Mouse (Mus musculus): ENCODE results near the gene Acaa1b. TPM values are rescaled to one million over a fixed set of nuclear protein-coding genes. Genes with fewer than 3 reads are reported as not detected.

Gene Acaa1b
- polyA plus RNA-seq, 1 experiment from 2014 or later = 13.5 TPM

DNA sequence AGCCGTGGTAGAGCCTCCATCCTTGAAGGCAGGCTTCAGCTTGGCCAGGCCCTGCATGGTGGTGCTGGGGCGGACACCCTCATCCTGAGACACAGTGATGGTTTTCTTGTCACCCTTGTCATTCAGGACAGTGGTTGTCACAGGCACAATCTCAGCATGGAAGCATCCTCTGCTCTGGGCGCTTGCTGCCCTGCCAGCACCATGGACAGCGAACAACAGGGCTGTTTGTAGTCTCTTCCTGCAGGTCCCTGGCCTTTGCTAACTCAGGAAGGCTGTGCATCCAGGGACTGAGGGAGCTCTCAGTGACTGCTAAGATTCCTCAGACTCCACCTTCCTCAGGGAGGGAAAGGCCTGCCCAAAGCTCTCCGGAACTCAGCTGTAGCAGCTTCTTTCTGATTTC lies 7.3 kb downstream of the Acaa1b start:
- H3K9me3 ChIP-seq (ENCODE audit: control insufficient read depth, low read length) = no peaks in the 10 kb centered on the region
- WGBS = 20% methylated on average over 5 of the region's 5 CpGs
- ATAC-seq (ENCODE audit: low FRiP score, low TSS enrichment) = no peak
- no peak overlapping the region for H3K9ac ChIP-seq (ENCODE audit: low read depth, low read length)
- no peak overlapping the region for H3K27ac ChIP-seq (ENCODE audit: low read depth, low read length)
- no peak overlapping the region for H3K4me3 ChIP-seq (ENCODE audit: low read length)
- H3K27me3 ChIP-seq (ENCODE audit: control insufficient read depth, insufficient read depth, low read length) = no peaks in the 10 kb centered on the region
- H3K4me2 ChIP-seq (replicated peaks; ENCODE audit: low read depth, low read length) = no peak overlapping the region
- H3K36me3 ChIP-seq (ENCODE audit: control insufficient read depth, insufficient read depth, low read length) = no peaks in the 10 kb centered on the region
- H3K4me1 ChIP-seq (ENCODE audit: control insufficient read depth, insufficient read depth, low read length) = no peaks in the 10 kb centered on the region

- Histone ChIP-seq H3K4me1 (ENCODE audit: control insufficient read depth, insufficient read depth, low read length) (no peaks in the 10 kb centered on the region), H3K27me3 (ENCODE audit: control insufficient read depth, insufficient read depth, low read length) (no peaks in the 10 kb centered on the region), H3K27ac (ENCODE audit: low read depth, low read length) (no peak overlapping the region), H3K9me3 (ENCODE audit: control insufficient read depth, low read length) (no peaks in the 10 kb centered on the region), H3K4me2 (replicated peaks; ENCODE audit: low read depth, low read length) (no peak overlapping the region), H3K4me3 (ENCODE audit: low read length) (no peak overlapping the region), H3K36me3 (ENCODE audit: control insufficient read depth, insufficient read depth, low read length) (no peaks in the 10 kb centered on the region), H3K9ac (ENCODE audit: low read depth, low read length) (no peak overlapping the region)
- no peak for ATAC-seq (ENCODE audit: low FRiP score, low TSS enrichment)
- 76% methylated on average over 13 of the region's 13 CpGs for WGBS
These were observed 10.7 kb downstream of the Acaa1b start for GRCm38 (mm10) chr9:119146098-119146770.

- H3K9me3 ChIP-seq (ENCODE audit: control insufficient read depth, low read length) = no peaks in the 10 kb centered on the region
- 65% methylated on average over 6 of the region's 6 CpGs for WGBS
- H3K4me2 ChIP-seq (replicated peaks; ENCODE audit: low read depth, low read length) = no peak overlapping the region
- H3K27ac ChIP-seq (ENCODE audit: low read depth, low read length) = no peak overlapping the region
- no peaks in the 10 kb centered on the region for H3K36me3 ChIP-seq (ENCODE audit: control insufficient read depth, insufficient read depth, low read length)
- ATAC-seq (ENCODE audit: low FRiP score, low TSS enrichment) = no peak
- no peak overlapping the region for H3K4me3 ChIP-seq (ENCODE audit: low read length)
- H3K27me3 ChIP-seq (ENCODE audit: control insufficient read depth, insufficient read depth, low read length) = no peaks in the 10 kb centered on the region
- H3K4me1 ChIP-seq (ENCODE audit: control insufficient read depth, insufficient read depth, low read length) = no peaks in the 10 kb centered on the region
- H3K9ac ChIP-seq (ENCODE audit: low read depth, low read length) = no peak overlapping the region
These were observed 11.3 kb downstream of the Acaa1b start for GRCm38 (mm10) chr9:119145638-119146037.

DNA sequence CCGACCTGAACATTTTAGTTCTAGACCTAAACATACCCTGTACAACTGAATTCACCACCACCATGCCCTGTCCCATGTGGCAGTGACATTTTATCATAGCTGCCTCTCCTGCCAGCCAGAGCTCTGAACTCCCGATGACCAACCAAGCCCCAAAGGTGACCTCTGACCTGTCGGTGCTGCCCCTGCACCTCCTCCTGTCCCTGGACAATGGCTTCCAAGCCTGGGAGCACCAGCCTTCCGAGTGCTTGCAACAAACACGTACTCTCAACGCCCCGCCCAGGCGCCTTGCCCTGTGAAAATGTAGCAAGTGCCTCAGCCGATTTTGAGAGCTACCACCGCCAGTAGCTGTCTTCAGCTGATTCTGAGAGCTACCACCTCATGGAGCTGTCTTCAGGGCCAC lies 11.8 kb downstream of the Acaa1b start:
- no peaks in the 10 kb centered on the region for H3K27me3 ChIP-seq (ENCODE audit: control insufficient read depth, insufficient read depth, low read length)
- WGBS = 70% methylated on average over 10 of the region's 10 CpGs
- no peak overlapping the region for H3K9ac ChIP-seq (ENCODE audit: low read depth, low read length)
- no peak overlapping the region for H3K27ac ChIP-seq (ENCODE audit: low read depth, low read length)
- no peaks in the 10 kb centered on the region for H3K36me3 ChIP-seq (ENCODE audit: control insufficient read depth, insufficient read depth, low read length)
- no peak overlapping the region for H3K4me2 ChIP-seq (replicated peaks; ENCODE audit: low read depth, low read length)
- no peak overlapping the region for H3K4me3 ChIP-seq (ENCODE audit: low read length)
- H3K4me1 ChIP-seq (ENCODE audit: control insufficient read depth, insufficient read depth, low read length) = no peaks in the 10 kb centered on the region
- H3K9me3 ChIP-seq (ENCODE audit: control insufficient read depth, low read length) = no peaks in the 10 kb centered on the region
- ATAC-seq (ENCODE audit: low FRiP score, low TSS enrichment) = no peak

GRCm38 (mm10) chr9:119144696-119145095 lies 12.2 kb downstream of the Acaa1b start:
- no peaks in the 10 kb centered on the region for H3K4me1 ChIP-seq (ENCODE audit: control insufficient read depth, insufficient read depth, low read length)
- H3K27ac ChIP-seq (ENCODE audit: low read depth, low read length) = no peak overlapping the region
- H3K4me2 ChIP-seq (replicated peaks; ENCODE audit: low read depth, low read length) = no peak overlapping the region
- ATAC-seq (ENCODE audit: low FRiP score, low TSS enrichment) = no peak
- no peaks in the 10 kb centered on the region for H3K9me3 ChIP-seq (ENCODE audit: control insufficient read depth, low read length)
- no peaks in the 10 kb centered on the region for H3K36me3 ChIP-seq (ENCODE audit: control insufficient read depth, insufficient read depth, low read length)
- 81% methylated on average over 8 of the region's 8 CpGs for WGBS
- no peak overlapping the region for H3K4me3 ChIP-seq (ENCODE audit: low read length)
- no peaks in the 10 kb centered on the region for H3K27me3 ChIP-seq (ENCODE audit: control insufficient read depth, insufficient read depth, low read length)
- H3K9ac ChIP-seq (ENCODE audit: low read depth, low read length) = no peak overlapping the region

DNA sequence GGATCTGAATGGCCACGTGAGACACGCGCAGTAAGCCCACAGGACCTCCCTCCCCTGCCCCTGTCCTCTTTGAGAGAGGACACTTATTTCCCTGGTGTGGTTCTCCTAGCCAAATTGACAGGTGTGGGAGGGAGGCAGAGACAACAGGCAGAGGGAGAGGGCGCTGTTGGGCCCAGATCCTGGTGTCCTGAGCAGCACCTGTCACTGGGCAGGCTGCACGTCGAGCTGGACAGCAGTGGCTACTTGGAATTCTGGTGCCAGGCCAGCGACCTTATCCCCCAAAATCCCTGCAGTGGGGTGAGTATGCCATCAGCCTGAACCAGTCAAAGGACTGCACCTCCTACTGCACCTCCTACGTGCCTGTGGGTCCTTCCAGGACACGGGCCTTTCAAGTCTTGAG lies 13.5 kb downstream of the Acaa1b start:
- no peaks in the 10 kb centered on the region for H3K36me3 ChIP-seq (ENCODE audit: control insufficient read depth, insufficient read depth, low read length)
- WGBS = 67% methylated on average over 9 of the region's 9 CpGs
- H3K4me1 ChIP-seq (ENCODE audit: control insufficient read depth, insufficient read depth, low read length) = no peaks in the 10 kb centered on the region
- no peaks in the 10 kb centered on the region for H3K9me3 ChIP-seq (ENCODE audit: control insufficient read depth, low read length)
- H3K4me2 ChIP-seq (replicated peaks; ENCODE audit: low read depth, low read length) = no peak overlapping the region
- no peak overlapping the region for H3K9ac ChIP-seq (ENCODE audit: low read depth, low read length)
- no peaks in the 10 kb centered on the region for H3K27me3 ChIP-seq (ENCODE audit: control insufficient read depth, insufficient read depth, low read length)
- no peak overlapping the region for H3K27ac ChIP-seq (ENCODE audit: low read depth, low read length)
- no peak overlapping the region for H3K4me3 ChIP-seq (ENCODE audit: low read length)
- no peak for ATAC-seq (ENCODE audit: low FRiP score, low TSS enrichment)

- ATAC-seq (ENCODE audit: low FRiP score, low TSS enrichment) = no peak
- Histone ChIP-seq H3K9me3 (ENCODE audit: control insufficient read depth, low read length) (no peaks in the 10 kb centered on the region), H3K27me3 (ENCODE audit: control insufficient read depth, insufficient read depth, low read length) (no peaks in the 10 kb centered on the region), H3K4me2 (replicated peaks; ENCODE audit: low read depth, low read length) (no peak overlapping the region), H3K4me3 (ENCODE audit: low read length) (no peak overlapping the region), H3K36me3 (ENCODE audit: control insufficient read depth, insufficient read depth, low read length) (no peaks in the 10 kb centered on the region), H3K4me1 (ENCODE audit: control insufficient read depth, insufficient read depth, low read length) (no peaks in the 10 kb centered on the region), H3K27ac (ENCODE audit: low read depth, low read length) (no peak overlapping the region), H3K9ac (ENCODE audit: low read depth, low read length) (no peak overlapping the region)
- WGBS = 56% methylated on average over 5 of the region's 5 CpGs
These were observed 14.8 kb downstream of the Acaa1b start for GRCm38 (mm10) chr9:119142066-119142465.

- no peak for ATAC-seq (ENCODE audit: low FRiP score, low TSS enrichment)
- Histone ChIP-seq H3K27ac (ENCODE audit: low read depth, low read length) (no peak overlapping the region), H3K4me3 (ENCODE audit: low read length) (no peak overlapping the region), H3K9me3 (ENCODE audit: control insufficient read depth, low read length) (no peaks in the 10 kb centered on the region), H3K27me3 (ENCODE audit: control insufficient read depth, insufficient read depth, low read length) (no peaks in the 10 kb centered on the region), H3K36me3 (ENCODE audit: control insufficient read depth, insufficient read depth, low read length) (no peaks in the 10 kb centered on the region), H3K4me2 (replicated peaks; ENCODE audit: low read depth, low read length) (no peak overlapping the region), H3K4me1 (ENCODE audit: control insufficient read depth, insufficient read depth, low read length) (no peaks in the 10 kb centered on the region), H3K9ac (ENCODE audit: low read depth, low read length) (no peak overlapping the region)
- 88% methylated on average over 2 of the region's 2 CpGs for WGBS
These were observed 18.1 kb downstream of the Acaa1b start for GRCm38 (mm10) chr9:119138836-119139235.

DNA sequence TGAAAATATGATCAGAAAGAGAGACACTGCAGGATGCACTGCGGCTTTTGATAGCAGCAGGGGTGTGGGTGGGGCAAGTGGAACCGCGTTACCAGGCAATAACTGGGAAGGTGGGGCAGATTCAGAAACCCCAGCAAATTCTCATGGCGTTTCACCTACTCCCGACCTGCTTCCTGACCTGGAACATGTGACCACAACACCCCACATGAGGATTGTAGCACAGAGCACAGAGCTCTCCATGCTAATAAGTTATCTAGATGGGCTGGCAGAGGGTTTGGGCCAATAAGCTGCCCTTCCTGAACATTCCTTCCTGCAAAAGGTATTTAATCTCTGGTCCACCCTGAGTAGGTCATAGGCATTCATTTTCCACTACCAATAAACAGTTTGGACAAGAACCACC lies 26.2 kb downstream of the Acaa1b start:
- H3K9me3 ChIP-seq (ENCODE audit: control insufficient read depth, low read length) = no peaks in the 10 kb centered on the region
- H3K27me3 ChIP-seq (ENCODE audit: control insufficient read depth, insufficient read depth, low read length) = no peaks in the 10 kb centered on the region
- H3K9ac ChIP-seq (ENCODE audit: low read depth, low read length) = no peak overlapping the region
- H3K27ac ChIP-seq (ENCODE audit: low read depth, low read length) = no peak overlapping the region
- ATAC-seq (ENCODE audit: low FRiP score, low TSS enrichment) = no peak
- no peak overlapping the region for H3K4me2 ChIP-seq (replicated peaks; ENCODE audit: low read depth, low read length)
- WGBS = 49% methylated on average over 5 of the region's 5 CpGs
- 0 out of 2 replicates have a peak, but pooled peaks cover 4% of the 10 kb centered on the region for H3K4me1 ChIP-seq (ENCODE audit: control insufficient read depth, insufficient read depth, low read length)
- H3K4me3 ChIP-seq (ENCODE audit: low read length) = no peak overlapping the region
- no peaks in the 10 kb centered on the region for H3K36me3 ChIP-seq (ENCODE audit: control insufficient read depth, insufficient read depth, low read length)

Data from kidney, embryonic 14.5 days (tissue).